Mouse (Mus musculus): ENCODE data around the gene F5. TPM values are rescaled to one million over a fixed set of nuclear protein-coding genes. Genes with fewer than 3 reads are reported as not detected.

The F5 gene
- polyA plus RNA-seq, 1 experiment, result 0.35 TPM

- TF ChIP-seq CTCF (IDR thresholded peaks at IDR 0.05; ENCODE audit: extremely low read depth, insufficient read depth, low read length), result no peak
- no peak for TF ChIP-seq POLR2A (IDR thresholded peaks at IDR 0.05; ENCODE audit: extremely low read depth, insufficient read depth, low read length)
- Histone ChIP-seq H3K27ac (ENCODE audit: insufficient read depth, low read length) (no peak overlapping the region), H3K4me3 (ENCODE audit: insufficient read depth, low read length) (no peak overlapping the region), H3K4me1 (ENCODE audit: control insufficient read depth, insufficient read depth, low read length) (no peaks in the 10 kb centered on the region)
These were observed 109.9 kb downstream of the F5 start for GRCm38 (mm10) chr1:164261553-164261952.

Other genes with a start within 250 kb of the F5 start
- gene Scyl3, start 222.7 kb upstream of the F5 start, polyA plus RNA-seq (2012; rRNA removed), result 23.8 and 24.1 TPM in 2 replicates
- 0.91 and 1.0 TPM in 2 replicates for gene BC055324, start 157.0 kb upstream of the F5 start, polyA plus RNA-seq (2012; rRNA removed)
- 3.7 and 4.3 TPM in 2 replicates for gene Mettl18, start 156.9 kb upstream of the F5 start, polyA plus RNA-seq (2012; rRNA removed)
- gene Sele, start 103.6 kb upstream of the F5 start, polyA plus RNA-seq (2012; rRNA removed), result 0.06 TPM in 1 of 2 replicates, not detected in the other
- 0.15 and 0.32 TPM in 2 replicates for gene Sell, start 89.9 kb upstream of the F5 start, polyA plus RNA-seq (2012; rRNA removed)
- gene Selp, start 36.6 kb upstream of the F5 start, polyA plus RNA-seq (2012; rRNA removed), result 0.02 TPM in 1 of 2 replicates, not detected in the other
- gene Slc19a2, start 97.2 kb downstream of the F5 start, polyA plus RNA-seq (2012; rRNA removed), result 13.1 and 14.7 TPM in 2 replicates
- gene Ccdc181, start 123.7 kb downstream of the F5 start, polyA plus RNA-seq (2012; rRNA removed), result 19.1 and 21.1 TPM in 2 replicates
- gene Nme7, start 152.3 kb downstream of the F5 start, polyA plus RNA-seq (2012; rRNA removed), result 21.6 and 22.0 TPM in 2 replicates
- gene Blzf1, start 155.7 kb downstream of the F5 start, polyA plus RNA-seq (2012; rRNA removed), result 18.4 and 19.5 TPM in 2 replicates